Mouse (Mus musculus) E14TG2a.4 (cell line): ENCODE measurements around the gene Abcb11.

Experiments
- CTCF ChIP-seq: conservative IDR thresholded peaks from 2 replicates; pipeline ENCODE4 v1.5.1; 2014; ENCODE audit warnings: low read length
- NANOG ChIP-seq: IDR thresholded peaks from 2 replicates; pipeline ENCODE4 v1.6.1; 2014; ENCODE audit warnings: borderline replicate concordance, low read length, mixed read lengths
- POU5F1 ChIP-seq: IDR thresholded peaks from 2 replicates; pipeline ENCODE4 v1.6.1; 2014; ENCODE audit warnings: low read length, borderline replicate concordance

GRCm38 (mm10) chr2:69294508-69294907, 47.9 kb downstream of the Abcb11 start:
- TF ChIP-seq CTCF: no peak
- no peak for TF ChIP-seq POU5F1
- TF ChIP-seq NANOG: no peak
